Mouse (Mus musculus) small intestine, adult 10 weeks (tissue): ENCODE measurements around the gene Olfr371. TPM values are rescaled to one million over a fixed set of nuclear protein-coding genes. Genes with fewer than 3 reads are reported as not detected.

Source experiments
- polyA plus RNA-seq: library from polyadenylated mRNA; stranded (reverse); fragments of 350-450 nt; fragmentation: Illumina TruSeq; extraction: RNeasy Lipid Tissue Mini Kit (QIAGEN cat#74804); gene quantifications from one replicate; pipeline ENCODE4 v1.2.3, GENCODE M21; 2014; ENCODE audit warnings: low replicate concordance

Gene Olfr371
- not detected for polyA plus RNA-seq

DNA sequence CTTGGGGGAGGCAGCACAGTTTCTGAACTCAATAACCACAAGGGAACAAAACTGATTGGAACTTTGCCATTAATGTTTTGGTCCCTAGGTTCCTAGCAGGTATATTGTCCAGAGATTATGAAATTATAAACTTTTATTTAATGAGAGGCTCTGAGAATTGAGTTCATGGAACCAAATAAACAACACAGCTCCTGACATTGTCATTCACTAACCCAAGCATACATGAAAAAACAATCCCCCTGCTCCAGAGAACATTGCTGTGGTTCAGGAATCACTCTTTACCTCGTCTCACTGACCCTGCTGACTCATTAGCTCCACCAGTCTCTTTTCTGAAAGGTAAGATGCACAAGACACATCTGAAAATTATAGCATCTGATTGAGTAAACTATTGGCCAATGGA is at the start of gene Olfr371:
TSS of gene Olfr371 (plus strand) at position 301 of the 400 bp plus-strand sequence.

Other genes starting within 250 kb of the Olfr371 start
- 1.7 TPM for gene Junb, start 247.3 kb upstream of the Olfr371 start, polyA plus RNA-seq
- 34.3 TPM for gene Hook2, start 235.4 kb upstream of the Olfr371 start, polyA plus RNA-seq
- gene Best2, start 211.5 kb upstream of the Olfr371 start, polyA plus RNA-seq: not detected
- 3.8 TPM for gene Asna1, start 200.7 kb upstream of the Olfr371 start, polyA plus RNA-seq
- gene Trir, start 199.2 kb upstream of the Olfr371 start, polyA plus RNA-seq: 5.6 TPM
- gene Tnpo2, start 189.1 kb upstream of the Olfr371 start, polyA plus RNA-seq: 3.5 TPM
- 1.4 TPM for gene Fbxw9, start 165.9 kb upstream of the Olfr371 start, polyA plus RNA-seq
- not detected for gene Gm5741, start 158.0 kb upstream of the Olfr371 start, polyA plus RNA-seq
- 17.0 TPM for gene Dhps, start 154.2 kb upstream of the Olfr371 start, polyA plus RNA-seq
- 3.7 TPM for gene Wdr83os, start 145.2 kb upstream of the Olfr371 start, polyA plus RNA-seq
- 2.0 TPM for gene Wdr83, start 144.7 kb upstream of the Olfr371 start, polyA plus RNA-seq
- gene Man2b1, start 142.7 kb upstream of the Olfr371 start, polyA plus RNA-seq: 3.0 TPM
- 3.0 TPM for gene Zfp791, start 102.9 kb upstream of the Olfr371 start, polyA plus RNA-seq
- not detected for gene Cks1brt, start 74.1 kb upstream of the Olfr371 start, polyA plus RNA-seq
- 45.0 TPM for gene Orc6, start 73.6 kb downstream of the Olfr371 start, polyA plus RNA-seq
- gene Vps35, start 73.8 kb downstream of the Olfr371 start, polyA plus RNA-seq: 304 TPM
- 2.0 TPM for gene Mylk3, start 160.4 kb downstream of the Olfr371 start, polyA plus RNA-seq
- gene 4921524J17Rik, start 206.8 kb downstream of the Olfr371 start, polyA plus RNA-seq: 28.9 TPM